Mouse (Mus musculus) testis, adult 2 months (tissue): ENCODE measurements around the gene Uggt2. TPM values are rescaled to one million over a fixed set of nuclear protein-coding genes. Genes with fewer than 3 reads are reported as not detected.

ENCODE experiments used
- H3K27ac ChIP-seq: fragments of 200-500 bp; 2 replicates; pipeline ENCODE4 v1.5.1; 2012; ENCODE audit warnings: low read depth, low read length; ENCODE audit not compliant: control insufficient read depth, insufficient read depth
- H3K27me3 ChIP-seq: fragments of 200-500 bp; 2 replicates; pipeline ENCODE4 v1.6.1; 2012; ENCODE audit warnings: mild to moderate bottlenecking, low read length, moderate library complexity; ENCODE audit not compliant: control insufficient read depth, insufficient read depth
- H3K36me3 ChIP-seq: fragments of 200-500 bp; 2 replicates; pipeline ENCODE4 v1.6.1; 2012; ENCODE audit warnings: mild to moderate bottlenecking, low read length; ENCODE audit not compliant: control insufficient read depth, insufficient read depth
- H3K4me1 ChIP-seq: fragments of 200-500 bp; 2 replicates; pipeline ENCODE4 v1.6.1; 2012; ENCODE audit warnings: low read length; ENCODE audit not compliant: control insufficient read depth, insufficient read depth
- H3K4me3 ChIP-seq: fragments of 200-500 bp; 2 replicates; pipeline ENCODE4 v1.5.1; 2012; ENCODE audit warnings: low read depth, mild to moderate bottlenecking, low read length, moderate library complexity, mixed read lengths; ENCODE audit not compliant: control insufficient read depth
- CTCF ChIP-seq: fragments of 200-500 bp; IDR thresholded peaks from 2 replicates; pipeline ENCODE4 v1.5.1; 2012; ENCODE audit warnings: low read depth, mild to moderate bottlenecking, inconsistent platforms, low read length, moderate library complexity; ENCODE audit not compliant: control insufficient read depth, insufficient read depth, insufficient replicate concordance
- POLR2A ChIP-seq: fragments of 200-500 bp; IDR thresholded peaks from 2 replicates; pipeline ENCODE4 v1.6.1; 2012; ENCODE audit warnings: low read depth, mild to moderate bottlenecking, inconsistent platforms, low read length, moderate library complexity; ENCODE audit not compliant: control insufficient read depth
- polyA plus RNA-seq: library from polyadenylated mRNA; depleted of rRNA; stranded (reverse); fragments of >200 nt; gene quantifications from 2 replicates; pipeline ENCODE4 v1.2.3, GENCODE M21; 2012

Uggt2 gene
- polyA plus RNA-seq, 1 experiment = 18.9 TPM

DNA sequence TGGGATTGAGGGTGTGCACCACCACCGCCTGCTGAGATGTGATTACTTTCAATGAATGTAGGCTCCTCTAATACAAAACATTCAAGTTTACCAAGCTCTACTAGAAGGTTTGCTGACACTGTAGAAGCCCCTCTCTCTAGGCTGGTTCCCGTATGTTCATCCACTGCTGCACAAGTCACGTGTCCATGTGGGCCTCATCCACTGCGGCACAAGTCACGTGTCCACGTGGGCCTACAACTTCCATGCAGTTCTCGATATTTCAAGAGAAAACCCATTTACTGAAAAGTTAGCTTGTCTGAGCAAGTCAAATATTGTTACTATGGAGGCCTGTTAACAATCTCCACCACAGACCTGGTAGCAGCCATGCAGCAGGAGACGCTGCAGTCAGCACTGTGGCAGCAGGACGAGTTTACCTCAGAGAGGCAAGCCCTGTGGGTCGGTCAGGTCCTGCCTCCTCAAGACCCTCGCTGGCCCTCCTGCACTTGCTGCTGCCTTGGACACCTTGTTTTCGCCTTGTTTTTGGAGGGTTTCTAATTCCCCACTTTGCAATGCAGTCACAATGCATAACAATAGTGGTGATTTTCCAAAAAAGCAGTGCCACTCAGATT is 62.0 kb downstream of the Uggt2 start:
- Histone ChIP-seq H3K4me3 (no peak overlapping the region), H3K36me3 (peaks cover 2% of the 10 kb centered on the region; the same call in 1 of the 2 replicates), H3K27ac (no peak overlapping the region), H3K27me3 (no peaks in the 10 kb centered on the region), H3K4me1 (no peaks in the 10 kb centered on the region; the same call in 1 of the 2 replicates)
- no peak for TF ChIP-seq POLR2A

DNA sequence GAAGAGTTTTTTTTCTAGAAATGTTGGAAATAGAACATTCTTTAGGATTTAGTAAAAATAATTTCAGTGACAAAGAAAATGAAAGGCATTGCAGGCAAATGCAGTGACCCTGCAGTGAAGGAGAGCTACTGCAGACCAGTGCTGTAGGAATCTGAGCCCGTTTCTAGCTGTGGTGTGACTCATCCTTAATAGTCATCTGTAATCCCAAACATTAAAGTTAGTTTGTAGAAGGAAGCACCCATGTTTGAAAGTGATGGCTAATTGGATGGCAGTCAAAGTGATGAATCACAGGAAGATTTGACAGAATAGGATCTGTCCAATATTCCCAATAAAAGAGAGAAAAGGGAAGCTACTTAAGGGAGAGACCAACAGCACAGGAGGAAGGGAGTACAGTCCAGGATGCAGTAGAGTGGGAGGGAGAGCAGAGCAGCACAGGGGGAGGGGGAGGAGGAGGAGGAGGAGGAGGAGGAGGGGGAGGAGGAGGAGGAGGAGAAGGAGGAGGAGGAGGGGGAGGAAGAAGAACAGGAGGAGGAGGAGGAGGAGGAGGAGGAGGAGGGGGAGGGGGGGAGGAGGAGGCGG is 71.5 kb downstream of the Uggt2 start:
- TF ChIP-seq POLR2A (no peak), CTCF (no peak)
- H3K27me3 ChIP-seq = no peaks in the 10 kb centered on the region
- no peaks in the 10 kb centered on the region; the same call in none of the 2 replicates for H3K36me3 ChIP-seq
- no peak overlapping the region for H3K4me3 ChIP-seq
- no peak overlapping the region for H3K27ac ChIP-seq
- H3K4me1 ChIP-seq = no peaks in the 10 kb centered on the region

DNA sequence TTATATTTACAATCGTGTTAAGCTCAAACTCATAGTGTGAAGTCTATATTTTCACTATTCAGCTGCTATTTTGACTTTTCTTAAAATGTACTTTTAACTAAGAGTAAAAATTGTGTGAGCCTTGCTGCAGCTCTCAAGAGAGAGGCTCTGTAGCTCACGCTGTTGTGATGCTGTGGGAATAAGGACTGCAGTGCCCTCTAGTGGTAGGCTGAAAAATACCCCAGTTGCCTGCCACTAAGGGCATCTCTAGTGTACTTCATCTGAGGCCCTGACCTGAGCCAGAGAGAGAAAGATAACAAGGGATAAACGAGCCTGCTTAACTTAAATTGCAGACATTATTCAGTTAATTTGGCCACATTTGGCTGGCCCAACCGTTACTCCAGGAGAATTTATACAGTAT is 72.1 kb downstream of the Uggt2 start:
- Histone ChIP-seq H3K36me3 (no peaks in the 10 kb centered on the region; the same call in none of the 2 replicates), H3K4me1 (no peaks in the 10 kb centered on the region), H3K27me3 (no peaks in the 10 kb centered on the region), H3K4me3 (no peak overlapping the region), H3K27ac (no peak overlapping the region)
- TF ChIP-seq CTCF (peak; percentile 62; the same call in 1 of the 2 replicates), POLR2A (no peak)

DNA sequence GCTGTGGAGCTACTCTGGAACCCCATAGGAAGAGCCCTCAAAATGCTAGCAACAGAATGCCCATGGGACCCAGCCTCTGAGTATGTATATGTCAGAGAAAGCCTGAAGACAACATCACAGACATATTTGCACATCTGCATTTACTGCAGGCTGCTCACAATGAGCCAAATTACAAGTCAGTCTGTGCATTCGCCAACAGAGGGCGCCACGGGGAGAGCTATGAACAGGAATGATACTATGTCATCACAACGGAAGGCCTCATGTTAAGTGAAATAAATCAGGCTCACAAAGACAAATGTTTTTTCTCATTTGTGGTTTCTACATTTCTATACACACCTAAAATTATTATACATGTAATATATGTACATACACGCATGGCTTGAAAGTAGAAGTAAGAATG is 73.3 kb downstream of the Uggt2 start:
- TF ChIP-seq POLR2A (no peak), CTCF (peak; percentile 20; the same call in 1 of the 2 replicates)
- Histone ChIP-seq H3K4me3 (no peak overlapping the region), H3K36me3 (no peaks in the 10 kb centered on the region; the same call in 1 of the 2 replicates), H3K27ac (no peak overlapping the region), H3K4me1 (no peaks in the 10 kb centered on the region), H3K27me3 (no peaks in the 10 kb centered on the region)

DNA sequence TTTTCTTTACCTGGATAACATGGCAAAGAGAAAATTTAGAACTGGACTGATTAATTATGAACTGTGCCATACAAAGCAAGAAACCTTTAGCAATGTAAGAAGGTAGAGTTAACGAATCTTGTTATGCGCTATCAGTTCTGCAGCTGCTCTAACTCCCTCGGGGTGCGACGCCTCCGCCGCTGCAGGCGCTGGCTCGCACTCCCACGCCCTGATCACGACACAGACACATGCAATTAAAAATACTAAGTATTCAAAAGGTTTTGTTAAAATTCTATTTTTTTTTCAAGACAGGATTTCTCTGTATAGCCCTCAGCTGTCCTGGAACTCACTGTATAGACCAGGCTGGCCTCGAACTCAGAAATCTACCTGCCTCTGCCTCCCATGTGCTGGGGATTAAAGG is 85.7 kb downstream of the Uggt2 start:
- TF ChIP-seq POLR2A (no peak), CTCF (no peak)
- Histone ChIP-seq H3K4me3 (no peak overlapping the region), H3K27me3 (no peaks in the 10 kb centered on the region), H3K4me1 (peaks cover 8% of the 10 kb centered on the region), H3K27ac (no peak overlapping the region), H3K36me3 (no peaks in the 10 kb centered on the region)

DNA sequence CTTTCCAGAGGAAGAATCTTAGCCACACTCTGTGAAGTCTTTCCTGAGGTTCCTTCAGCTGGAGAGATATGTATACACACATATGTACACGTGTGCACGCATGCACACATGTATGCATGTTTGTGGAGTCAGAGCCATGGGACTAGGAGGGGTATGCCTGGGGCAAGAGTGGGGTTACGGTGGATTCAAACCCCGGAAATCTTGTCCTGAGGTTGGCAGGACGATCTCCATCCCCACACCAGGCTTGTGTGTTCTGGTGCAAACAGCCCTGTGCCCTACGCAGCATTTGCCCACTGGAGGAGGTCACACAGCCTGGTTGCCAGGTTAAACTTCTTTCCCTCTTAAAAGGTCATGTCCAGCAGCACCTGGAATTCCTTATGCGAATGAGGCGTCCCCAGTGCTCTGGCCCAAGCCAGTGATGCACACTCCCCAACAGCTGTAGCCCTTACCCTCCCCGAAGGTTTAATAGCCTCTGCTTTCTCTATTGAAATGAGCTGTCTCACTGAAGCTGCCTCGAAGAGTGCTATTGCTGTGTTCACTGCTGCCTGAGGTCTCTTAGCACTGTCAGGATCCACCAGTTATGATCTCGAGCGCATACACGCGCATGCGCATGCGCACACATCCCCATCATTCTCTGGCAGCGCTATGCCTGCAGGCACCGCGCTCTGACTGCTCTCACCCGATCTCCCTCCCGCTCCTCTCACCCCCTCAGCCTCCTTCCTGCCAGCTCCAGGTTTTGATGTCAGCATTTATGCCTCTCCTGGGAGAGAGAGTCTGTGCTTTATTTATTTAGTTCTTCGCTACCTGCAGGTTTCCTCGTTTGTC is 86.4 kb downstream of the Uggt2 start:
- Histone ChIP-seq H3K36me3 (no peaks in the 10 kb centered on the region), H3K4me1 (peaks cover 8% of the 10 kb centered on the region), H3K27ac (no peak overlapping the region), H3K4me3 (peak overlapping the region; percentile 68), H3K27me3 (no peaks in the 10 kb centered on the region)
- TF ChIP-seq CTCF = no peak
- no peak; the same call in none of the 2 replicates for TF ChIP-seq POLR2A

DNA sequence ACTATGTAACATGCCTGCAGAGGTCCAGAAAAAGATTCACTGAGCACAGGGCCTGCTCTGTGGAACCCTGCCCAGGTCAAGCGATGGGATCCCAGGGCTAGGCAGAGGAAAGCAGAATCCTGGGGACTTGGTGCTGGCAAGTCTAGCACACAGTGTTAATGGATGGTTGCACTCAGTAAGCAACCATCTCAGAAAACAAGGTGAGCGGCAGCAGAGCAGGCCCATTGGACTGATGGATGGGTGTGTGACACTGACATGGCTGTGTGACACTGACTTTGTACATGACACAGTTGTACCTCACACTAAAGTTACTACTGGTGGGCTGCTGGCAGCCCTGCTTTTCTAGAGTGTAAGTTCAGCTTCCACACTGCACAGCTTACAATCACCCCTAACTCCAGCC is 89.7 kb downstream of the Uggt2 start:
- peaks cover 12% of the 10 kb centered on the region for H3K4me1 ChIP-seq
- H3K27me3 ChIP-seq = no peaks in the 10 kb centered on the region
- no peaks in the 10 kb centered on the region for H3K36me3 ChIP-seq
- H3K27ac ChIP-seq = no peak overlapping the region
- no peak overlapping the region for H3K4me3 ChIP-seq
- no peak for TF ChIP-seq POLR2A
- no peak for TF ChIP-seq CTCF
